Mouse (Mus musculus) lung, postnatal 0 days (tissue): ENCODE results near the gene Trim13. TPM values are rescaled to one million over a fixed set of nuclear protein-coding genes. Genes with fewer than 3 reads are reported as not detected.

Source experiments
- ATAC-seq: fragments of 200-750 bp; cut with Nextera tagmentation; 2 replicates; pipeline ENCODE4 v1.8.0; 2017; ENCODE audit warnings: moderate library complexity
- DNase-seq: peaks from one replicate; pipeline ENCODE4 v3.0.0-alpha.2; 2016; ENCODE audit warnings: low spot score
- H3K27ac ChIP-seq: fragments of 300-500 bp; sonication (generic); 2 replicates; pipeline ENCODE4 v1.5.1; 2014; ENCODE audit warnings: antibody characterized with exemption, mild to moderate bottlenecking, low read length, mixed read lengths
- H3K27me3 ChIP-seq: fragments of 300-500 bp; sonication (generic); replicated peaks from 2 replicates; pipeline ENCODE4 v1.6.1; 2014; ENCODE audit warnings: low read length, mixed read lengths; ENCODE audit not compliant: insufficient read depth
- H3K36me3 ChIP-seq: fragments of 300-500 bp; sonication (generic); 2 replicates; pipeline ENCODE4 v1.6.1; 2014; ENCODE audit warnings: low read length, mixed read lengths; ENCODE audit not compliant: insufficient read depth
- H3K4me1 ChIP-seq: fragments of 300-500 bp; sonication (generic); 2 replicates; pipeline ENCODE4 v1.6.1; 2014; ENCODE audit warnings: antibody characterized with exemption, low read depth, low read length, mixed read lengths; ENCODE audit not compliant: insufficient read depth
- H3K4me2 ChIP-seq: fragments of 300-500 bp; sonication (generic); replicated peaks from 2 replicates; pipeline ENCODE4 v1.6.1; 2014; ENCODE audit warnings: low read depth, mild to moderate bottlenecking, low read length, moderate library complexity, mixed read lengths
- H3K4me3 ChIP-seq: fragments of 300-500 bp; sonication (generic); 2 replicates; pipeline ENCODE4 v1.5.1; 2014; ENCODE audit warnings: low read depth, low read length
- H3K9ac ChIP-seq: fragments of 300-500 bp; sonication (generic); replicated peaks from 2 replicates; pipeline ENCODE4 v1.6.1; 2014; ENCODE audit warnings: low read depth, mild to moderate bottlenecking
- H3K9me3 ChIP-seq: fragments of 300-500 bp; sonication (generic); 2 replicates; pipeline ENCODE4 v1.6.1; 2016; ENCODE audit warnings: low read length, mixed read lengths
- CTCF ChIP-seq: IDR thresholded peaks from 2 replicates; pipeline ENCODE4 v1.5.1; 2016; ENCODE audit warnings: antibody characterized with exemption, mild to moderate bottlenecking
- EP300 ChIP-seq: IDR thresholded peaks from 2 replicates; pipeline ENCODE4 v1.6.1; 2016; ENCODE audit warnings: antibody characterized with exemption, mild to moderate bottlenecking, control low read depth
- WGBS: fragments of 180-500 bp; shearing (Covaris S2); extraction: QIAGEN DNeasy Blood & Tissue Kit; methylation state at CpG from one replicate; pipeline ENCODE4 v1.1.7; 2014; 5-methylcytosine and 5-hydroxymethylcytosine counted together
- polyA plus RNA-seq: library from polyadenylated mRNA; unstranded; fragments of >200 nt; fragmentation: Nextera tagmentation; extraction: Ambion mirVana; gene quantifications from 2 replicates; pipeline ENCODE4 v1.2.1, GENCODE M21; 2015

The Trim13 gene
- polyA plus RNA-seq, 1 experiment from 2014 or later, result 23.4 TPM

DNA sequence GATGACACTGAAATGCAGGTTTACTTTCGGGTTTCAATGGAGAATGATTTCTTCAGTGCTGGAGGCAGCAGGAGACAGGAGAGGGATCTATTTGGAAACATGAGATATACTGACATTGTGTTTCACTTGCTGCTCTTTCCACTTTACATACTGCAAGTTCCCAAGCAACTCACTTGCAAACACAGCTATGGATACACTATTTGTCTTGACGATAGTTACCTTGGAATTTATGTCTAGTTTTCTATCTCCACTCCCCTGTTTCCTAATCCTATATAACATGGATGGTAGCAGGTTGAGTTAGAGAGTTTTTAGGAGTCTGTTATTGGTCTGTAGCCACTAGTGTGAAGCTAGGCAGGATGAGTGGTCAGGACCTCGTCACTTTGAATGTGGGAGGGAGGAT, 9.1 kb downstream of the Trim13 start, which contains the start of gene Kcnrg:
Gene Kcnrg (plus strand): TSS at position 301 of the 400 bp plus-strand sequence.
- WGBS, result 64% methylated on average over 3 of the region's 3 CpGs
- DNase-seq (no peak), ATAC-seq (no peak)
- Histone ChIP-seq H3K9me3 (no peaks in the 10 kb centered on the region), H3K36me3 (no peaks in the 10 kb centered on the region), H3K4me3 (no peak within 1 kb of the TSS), H3K4me1 (no peaks in the 10 kb centered on the region), H3K9ac (no peak within 1 kb of the TSS), H3K27ac (no peak within 1 kb of the TSS), H3K4me2 (no peak within 1 kb of the TSS), H3K27me3 (no peaks in the 10 kb centered on the region)
- no peak for TF ChIP-seq CTCF
- no peak for TF ChIP-seq EP300

DNA sequence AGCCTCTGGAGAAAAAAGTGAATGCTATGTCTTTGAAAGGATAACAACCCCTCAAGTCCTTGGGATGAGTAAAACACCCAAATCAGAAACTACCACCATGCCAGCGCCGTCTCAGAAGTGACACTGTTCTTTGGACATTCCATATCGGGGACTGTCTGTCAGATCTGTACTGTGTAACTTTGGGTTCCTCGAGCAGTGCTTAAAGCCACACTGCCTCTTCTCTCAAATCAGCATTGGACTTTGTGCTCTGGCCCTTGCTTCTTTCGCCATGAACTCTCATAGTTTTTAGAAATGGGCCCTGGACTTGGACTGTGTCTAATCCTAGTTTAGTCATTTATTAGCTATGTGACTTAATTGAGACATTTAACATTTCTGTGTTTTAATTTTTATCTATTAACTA, 13.7 kb downstream of the Trim13 start:
- no peak for DNase-seq
- H3K9ac ChIP-seq, result no peak overlapping the region
- H3K27ac ChIP-seq, result no peak overlapping the region
- no peaks in the 10 kb centered on the region for H3K27me3 ChIP-seq
- H3K36me3 ChIP-seq, result no peaks in the 10 kb centered on the region
- no peaks in the 10 kb centered on the region for H3K9me3 ChIP-seq
- H3K4me3 ChIP-seq, result no peak overlapping the region
- ATAC-seq, result no peak
- 95% methylated on average over 5 of the region's 5 CpGs for WGBS
- no peak overlapping the region for H3K4me2 ChIP-seq
- TF ChIP-seq CTCF, result no peak
- no peak for TF ChIP-seq EP300
- H3K4me1 ChIP-seq, result no peaks in the 10 kb centered on the region

DNA sequence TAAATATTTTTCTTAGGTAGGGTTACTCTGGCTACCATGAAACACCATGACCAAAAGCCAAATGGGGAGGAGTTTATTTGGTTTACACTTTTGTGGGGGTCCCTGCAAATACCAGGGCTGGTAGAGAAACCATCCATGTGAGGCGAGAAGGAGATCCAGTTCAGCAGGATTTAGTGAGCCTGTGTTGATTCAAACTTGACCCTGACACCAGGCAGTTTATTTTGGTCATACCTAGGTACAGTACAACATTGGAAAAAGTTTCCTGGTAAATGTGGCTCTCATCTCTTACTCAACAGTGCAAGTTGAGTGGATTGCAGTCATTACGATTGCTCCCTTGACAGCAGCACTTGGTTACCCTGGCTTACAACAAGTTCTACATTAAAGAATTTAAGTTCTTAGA, 15.3 kb downstream of the Trim13 start:
- H3K36me3 ChIP-seq, result no peaks in the 10 kb centered on the region
- no peak overlapping the region for H3K9ac ChIP-seq
- DNase-seq, result peak; percentile 86
- TF ChIP-seq EP300 (peak; percentile 86), CTCF (no peak)
- H3K4me3 ChIP-seq, result no peak overlapping the region
- peak; percentile 93 for ATAC-seq
- H3K4me1 ChIP-seq, result no peaks in the 10 kb centered on the region
- 57% methylated on average over 2 of the region's 2 CpGs for WGBS
- H3K9me3 ChIP-seq, result no peaks in the 10 kb centered on the region
- peak overlapping the region; percentile 22; the same call in 1 of the 2 replicates for H3K27ac ChIP-seq
- H3K27me3 ChIP-seq, result no peaks in the 10 kb centered on the region
- H3K4me2 ChIP-seq, result no peak overlapping the region

DNA sequence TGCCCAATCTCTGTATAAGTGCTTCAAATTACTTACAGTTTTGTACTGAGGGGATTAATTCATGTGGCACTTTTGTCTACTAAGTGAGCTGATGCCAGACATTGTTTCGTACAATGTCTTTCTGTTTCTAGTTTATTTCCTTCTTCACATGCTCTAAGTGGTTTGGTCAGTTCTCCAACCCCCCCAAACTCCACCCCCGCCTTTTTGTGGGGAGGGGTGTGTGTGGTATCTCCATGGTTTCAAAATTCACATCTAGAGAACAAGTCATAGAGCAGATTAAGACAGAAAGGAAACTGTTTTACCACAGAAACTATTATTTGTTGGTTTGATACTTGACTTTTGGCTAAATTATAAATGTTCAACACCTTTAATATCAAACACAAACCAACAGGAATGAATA, 22.3 kb downstream of the Trim13 start:
- Histone ChIP-seq H3K9me3 (no peaks in the 10 kb centered on the region), H3K27ac (no peak overlapping the region), H3K9ac (no peak overlapping the region), H3K27me3 (no peaks in the 10 kb centered on the region), H3K36me3 (no peaks in the 10 kb centered on the region), H3K4me2 (no peak overlapping the region), H3K4me3 (no peak overlapping the region), H3K4me1 (no peaks in the 10 kb centered on the region)
- ATAC-seq, result no peak
- TF ChIP-seq EP300 (no peak), CTCF (no peak)
- no peak for DNase-seq
- 73% methylated on average over 2 of the region's 2 CpGs for WGBS

DNA sequence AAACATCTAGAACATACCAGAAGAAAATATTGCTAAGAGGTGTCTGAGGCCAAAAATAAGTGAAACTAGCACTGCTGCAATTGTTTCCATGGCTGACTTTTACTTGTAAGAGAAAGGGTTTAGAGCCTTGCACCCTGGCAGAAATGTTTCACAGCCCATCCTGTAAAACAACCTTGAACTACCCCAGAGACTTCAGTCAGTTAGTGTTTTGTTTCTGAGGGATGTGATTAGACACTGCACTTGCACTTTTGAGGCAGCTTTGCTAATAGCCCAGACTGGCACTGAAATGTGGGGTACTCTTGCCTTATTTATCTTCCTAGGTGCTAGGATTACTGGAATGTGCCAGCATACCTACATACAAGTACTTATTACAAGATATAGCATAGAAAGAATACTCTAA, 37.9 kb downstream of the Trim13 start:
- Histone ChIP-seq H3K4me2 (no peak overlapping the region), H3K9me3 (no peaks in the 10 kb centered on the region), H3K27me3 (no peaks in the 10 kb centered on the region), H3K36me3 (no peaks in the 10 kb centered on the region), H3K4me1 (no peaks in the 10 kb centered on the region), H3K4me3 (no peak overlapping the region), H3K9ac (no peak overlapping the region), H3K27ac (no peak overlapping the region)
- TF ChIP-seq CTCF (no peak), EP300 (no peak)
- ATAC-seq, result no peak
- DNase-seq, result no peak

DNA sequence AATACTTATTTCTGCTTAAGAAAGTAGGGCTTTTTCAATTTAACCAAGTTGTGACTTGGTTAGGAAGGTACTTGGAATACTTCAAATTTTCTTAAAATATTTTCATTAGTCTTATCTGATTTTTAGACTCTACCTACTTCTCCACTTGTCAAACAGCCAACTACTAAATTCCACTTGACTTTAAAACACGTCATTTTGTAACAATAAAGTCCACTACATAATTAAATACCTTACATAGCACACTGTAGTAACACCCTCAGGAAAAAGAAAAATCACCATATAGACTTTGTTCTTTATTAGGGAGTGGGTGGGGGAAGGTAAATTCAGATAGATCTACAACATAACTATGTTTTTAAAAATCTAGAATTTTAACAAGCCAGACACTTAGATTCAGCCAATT, 44.6 kb downstream of the Trim13 start:
- Histone ChIP-seq H3K9me3 (no peaks in the 10 kb centered on the region), H3K4me2 (no peak overlapping the region), H3K27ac (no peak overlapping the region), H3K36me3 (no peaks in the 10 kb centered on the region), H3K4me1 (no peaks in the 10 kb centered on the region), H3K27me3 (no peaks in the 10 kb centered on the region), H3K4me3 (no peak overlapping the region), H3K9ac (no peak overlapping the region)
- DNase-seq, result peak; percentile 73
- TF ChIP-seq CTCF (no peak), EP300 (peak; percentile 94)
- WGBS, result 16% methylated on average over 1 of the region's 1 CpGs
- ATAC-seq, result peak; percentile 68

DNA sequence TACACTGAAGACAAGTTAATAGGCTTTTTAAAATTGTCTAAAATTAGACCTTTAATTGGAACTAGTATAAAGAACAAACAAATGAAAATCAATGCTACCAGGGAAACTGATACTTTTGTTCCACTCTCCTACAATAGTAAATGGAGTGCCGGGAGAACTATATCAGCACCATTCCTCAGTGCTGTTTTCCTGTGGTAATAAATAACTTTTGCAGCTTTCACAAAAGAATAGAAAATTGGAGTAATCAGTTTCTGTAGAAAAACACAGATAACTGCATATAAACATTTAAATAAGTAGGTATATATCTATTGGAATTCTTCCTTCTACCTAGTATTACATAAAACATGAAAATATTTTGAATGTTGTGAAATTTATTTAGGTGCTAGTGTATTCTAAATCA, 47.5 kb downstream of the Trim13 start:
- Histone ChIP-seq H3K4me3 (no peak overlapping the region), H3K27me3 (no peaks in the 10 kb centered on the region), H3K27ac (no peak overlapping the region), H3K36me3 (no peaks in the 10 kb centered on the region), H3K4me1 (no peaks in the 10 kb centered on the region), H3K9ac (no peak overlapping the region), H3K4me2 (no peak overlapping the region), H3K9me3 (no peaks in the 10 kb centered on the region)
- 23% methylated on average over 1 of the region's 1 CpGs for WGBS
- ATAC-seq, result no peak
- DNase-seq, result no peak
- TF ChIP-seq EP300, result no peak
- no peak for TF ChIP-seq CTCF
